Mouse (Mus musculus): ENCODE data around the gene Siglecg.

- peak; percentile 72 for TF ChIP-seq CTCF (IDR thresholded peaks at IDR 0.05; ENCODE audit: low read depth)
- TF ChIP-seq EP300 (IDR thresholded peaks at IDR 0.05; ENCODE audit: low read depth), result no peak
These were observed 29.8 kb upstream of the Siglecg start for GRCm38 (mm10) chr7:43378226-43378625.
